Mouse (Mus musculus): Measurements from ENCODE around the gene Srsf10. TPM values are rescaled to one million over a fixed set of nuclear protein-coding genes. Genes with fewer than 3 reads are reported as not detected.

Srsf10 gene
- total and polyA plus RNA-seq, 2 experiments from 2014 or later: 61.0 to 147 TPM

DNA sequence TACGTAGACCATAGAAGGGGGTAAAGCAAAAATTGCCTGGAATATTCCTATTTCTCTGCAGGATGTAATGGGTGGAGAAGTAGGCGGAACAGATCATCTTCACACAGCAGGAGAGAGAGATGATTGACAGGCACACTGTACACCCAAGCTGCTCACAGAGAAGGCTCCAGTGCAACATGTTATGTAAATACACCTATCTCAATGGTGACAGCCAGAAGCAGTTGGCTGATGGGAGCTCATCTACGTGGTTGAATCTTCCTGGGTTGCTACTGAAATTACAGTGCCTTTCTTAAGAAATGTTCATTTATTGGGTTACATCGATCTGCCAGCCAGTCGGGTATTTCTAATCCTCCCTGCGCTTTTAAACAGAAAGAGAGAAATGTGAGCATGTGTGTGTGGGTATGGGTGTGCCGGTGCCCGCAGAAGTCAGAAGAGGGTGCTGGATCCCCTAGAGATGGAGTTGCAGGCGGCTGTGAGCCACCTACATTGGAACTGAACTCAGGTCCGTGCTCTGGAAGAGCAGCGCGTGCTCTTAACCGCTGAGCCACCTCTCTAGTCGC is 1.5 kb upstream of the Srsf10 start:
- no peak overlapping the region for H3K27ac ChIP-seq
- TF ChIP-seq CTCF (IDR thresholded peaks at IDR 0.05; ENCODE audit: low read depth): no peak
- no peak for ATAC-seq
- no peak overlapping the region for H3K4me2 ChIP-seq (ENCODE audit: low read depth, low read length)
- WGBS: 76% methylated on average over 14 of the region's 14 CpGs
- no peak overlapping the region for H3K4me3 ChIP-seq (ENCODE audit: low read length)
- H3K36me3 ChIP-seq (ENCODE audit: insufficient read depth, low read length): no peaks in the 10 kb centered on the region
- no peaks in the 10 kb centered on the region for H3K9me3 ChIP-seq (ENCODE audit: low read length)
- no peaks in the 10 kb centered on the region for H3K27me3 ChIP-seq (ENCODE audit: insufficient read depth, low read length)
- peaks cover 18% of the 10 kb centered on the region for H3K4me1 ChIP-seq (ENCODE audit: insufficient read depth, low read length)
- DNase-seq (ENCODE audit: low spot score): no peak
- no peak overlapping the region for H3K9ac ChIP-seq (replicated peaks; ENCODE audit: low read length)

DNA sequence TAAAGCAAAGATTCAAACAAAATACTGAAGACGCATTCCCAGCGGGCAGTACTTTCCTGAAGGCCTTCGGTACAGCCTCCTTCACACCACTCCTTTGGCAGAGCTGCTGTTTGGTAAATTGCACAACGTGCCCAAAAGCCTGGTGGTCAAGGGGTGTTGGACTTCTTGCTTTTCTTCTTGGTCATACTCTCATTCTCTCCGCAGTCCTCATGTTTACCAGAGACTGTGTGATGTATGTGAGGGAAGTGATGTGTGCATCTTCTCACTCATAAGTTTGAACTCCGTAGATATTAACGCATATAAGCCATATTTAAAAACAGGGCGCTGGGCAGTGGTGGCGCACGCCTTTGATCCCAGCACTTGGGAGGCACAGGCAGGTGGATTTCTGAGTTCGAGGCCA is 917 bp upstream of the Srsf10 start:
- Histone ChIP-seq H3K36me3 (ENCODE audit: insufficient read depth, low read length) (no peaks in the 10 kb centered on the region), H3K27me3 (ENCODE audit: insufficient read depth, low read length) (no peaks in the 10 kb centered on the region), H3K9me3 (ENCODE audit: low read length) (no peaks in the 10 kb centered on the region), H3K4me2 (ENCODE audit: low read depth, low read length) (peak overlapping the region; percentile 87), H3K4me3 (ENCODE audit: low read length) (peak overlapping the region; percentile 91; the same call in 1 of the 2 replicates), H3K27ac (peak overlapping the region; percentile 99), H3K4me1 (ENCODE audit: insufficient read depth, low read length) (peaks cover 18% of the 10 kb centered on the region), H3K9ac (replicated peaks; ENCODE audit: low read length) (peak overlapping the region; percentile 91; the same call in 1 of the 2 replicates)
- TF ChIP-seq CTCF (IDR thresholded peaks at IDR 0.05; ENCODE audit: low read depth): no peak
- ATAC-seq: no peak
- DNase-seq (ENCODE audit: low spot score): no peak
- WGBS: 68% methylated on average over 11 of the region's 11 CpGs

DNA sequence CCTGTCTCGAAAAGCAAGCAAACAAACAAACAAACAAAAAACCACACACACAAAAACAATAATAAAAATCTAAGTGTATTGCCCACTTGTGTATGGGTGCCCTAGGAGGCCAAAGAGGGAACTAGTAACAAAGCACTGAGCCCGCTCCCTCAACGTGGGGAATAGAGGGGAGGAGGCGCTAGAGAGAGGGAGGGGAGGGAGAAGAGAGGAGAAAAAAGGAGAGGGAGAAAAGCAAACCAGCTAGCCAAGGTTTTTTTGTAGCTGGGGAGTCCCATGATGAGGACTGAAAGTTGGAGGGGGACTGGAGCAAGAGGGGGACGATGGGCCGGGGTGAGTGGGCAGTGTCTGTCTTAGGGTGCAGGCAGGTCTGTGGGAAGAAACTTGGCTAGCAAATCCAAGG is 467 bp upstream of the Srsf10 start:
- H3K36me3 ChIP-seq (ENCODE audit: insufficient read depth, low read length): no peaks in the 10 kb centered on the region
- H3K9ac ChIP-seq (replicated peaks; ENCODE audit: low read length): peak overlapping the region; percentile 91
- H3K4me2 ChIP-seq (ENCODE audit: low read depth, low read length): peak overlapping the region; percentile 87
- peak; percentile 34 for TF ChIP-seq CTCF (IDR thresholded peaks at IDR 0.05; ENCODE audit: low read depth)
- H3K4me3 ChIP-seq (ENCODE audit: low read length): peak overlapping the region; percentile 91
- no peaks in the 10 kb centered on the region for H3K27me3 ChIP-seq (ENCODE audit: insufficient read depth, low read length)
- ATAC-seq (no peak), DNase-seq (ENCODE audit: low spot score) (peak; percentile 54)
- 7% methylated on average over 6 of the region's 6 CpGs for WGBS
- peak overlapping the region; percentile 99 for H3K27ac ChIP-seq
- peaks cover 16% of the 10 kb centered on the region for H3K4me1 ChIP-seq (ENCODE audit: insufficient read depth, low read length)
- H3K9me3 ChIP-seq (ENCODE audit: low read length): no peaks in the 10 kb centered on the region

- H3K9ac ChIP-seq (replicated peaks; ENCODE audit: low read length): peak overlapping the region; percentile 91
- peak; percentile 80 for ATAC-seq
- no peak for TF ChIP-seq CTCF (IDR thresholded peaks at IDR 0.05; ENCODE audit: low read depth)
- peak overlapping the region; percentile 91 for H3K4me3 ChIP-seq (ENCODE audit: low read length)
- H3K4me2 ChIP-seq (ENCODE audit: low read depth, low read length): peak overlapping the region; percentile 65
- H3K27ac ChIP-seq: peak overlapping the region; percentile 99
- peak; percentile 79 for DNase-seq (ENCODE audit: low spot score)
- under 1% methylated on average over 81 of the region's 91 CpGs for WGBS
- H3K9me3 ChIP-seq (ENCODE audit: low read length): no peaks in the 10 kb centered on the region
- peaks cover 12% of the 10 kb centered on the region; the same call in 1 of the 2 replicates for H3K4me1 ChIP-seq (ENCODE audit: insufficient read depth, low read length)
- H3K36me3 ChIP-seq (ENCODE audit: insufficient read depth, low read length): no peaks in the 10 kb centered on the region
- H3K27me3 ChIP-seq (ENCODE audit: insufficient read depth, low read length): no peaks in the 10 kb centered on the region
Measured at GRCm38 (mm10) chr4:135856223-135857091, 910 bp downstream of the Srsf10 start.

DNA sequence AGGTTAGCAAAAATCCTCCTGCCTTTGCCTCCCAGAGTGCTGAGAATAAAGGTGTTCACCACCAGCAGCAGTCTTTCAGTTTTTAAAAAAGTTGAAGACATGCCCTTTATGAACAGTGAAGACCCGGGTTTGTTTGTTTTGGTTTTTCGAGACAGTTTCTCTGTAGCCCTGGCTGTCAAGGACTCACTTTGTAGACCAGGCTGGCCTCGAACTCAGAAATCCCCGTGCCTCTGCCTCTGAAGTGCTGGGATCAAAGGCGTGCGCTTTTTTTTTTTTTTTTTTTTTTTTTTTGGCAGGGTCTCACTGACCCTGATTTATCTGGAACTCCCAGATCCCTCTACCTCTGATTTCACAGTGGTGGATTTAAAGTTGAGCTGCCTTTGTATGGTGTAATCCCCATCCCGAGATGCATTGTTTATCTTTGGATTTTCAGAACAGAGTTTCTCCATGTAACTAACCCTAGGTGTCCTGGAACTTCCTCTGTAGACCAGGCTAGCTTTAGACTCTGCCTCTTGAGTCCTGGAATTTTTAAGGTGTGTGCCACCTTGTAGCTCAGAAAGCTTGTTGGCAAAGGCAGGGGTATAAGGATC is 2.1 kb downstream of the Srsf10 start:
- Histone ChIP-seq H3K4me2 (ENCODE audit: low read depth, low read length) (peak overlapping the region; percentile 65), H3K27ac (no peak overlapping the region), H3K36me3 (ENCODE audit: insufficient read depth, low read length) (peaks cover 3% of the 10 kb centered on the region; the same call in 1 of the 2 replicates), H3K9ac (replicated peaks; ENCODE audit: low read length) (peak overlapping the region; percentile 91; the same call in 1 of the 2 replicates), H3K4me1 (ENCODE audit: insufficient read depth, low read length) (peaks cover 12% of the 10 kb centered on the region; the same call in 1 of the 2 replicates), H3K4me3 (ENCODE audit: low read length) (peak overlapping the region; percentile 91), H3K27me3 (ENCODE audit: insufficient read depth, low read length) (no peaks in the 10 kb centered on the region), H3K9me3 (ENCODE audit: low read length) (no peaks in the 10 kb centered on the region)
- ATAC-seq: no peak
- no peak for DNase-seq (ENCODE audit: low spot score)
- no peak for TF ChIP-seq CTCF (IDR thresholded peaks at IDR 0.05; ENCODE audit: low read depth)
- 11% methylated on average over 7 of the region's 7 CpGs for WGBS

DNA sequence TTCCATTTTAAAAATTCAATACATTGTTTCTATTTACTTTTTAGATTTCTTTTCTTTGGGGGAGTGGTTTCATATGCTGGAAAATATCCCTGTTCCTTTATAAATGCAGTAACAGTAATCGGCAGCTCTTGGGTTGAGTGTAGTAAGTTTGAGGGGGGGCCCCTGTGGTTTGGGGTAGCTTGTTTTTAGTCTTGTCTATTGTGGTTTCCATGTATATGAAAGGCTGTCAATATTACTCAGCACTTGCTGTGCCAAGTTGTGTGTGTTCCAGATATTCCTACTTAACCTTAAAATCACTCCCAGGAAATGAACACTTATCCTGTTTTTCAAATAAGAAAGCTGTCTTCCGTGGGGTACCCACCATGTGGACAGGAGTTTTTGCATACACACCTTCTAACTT is 13.4 kb downstream of the Srsf10 start:
- no peak for DNase-seq (ENCODE audit: low spot score)
- Histone ChIP-seq H3K27me3 (ENCODE audit: insufficient read depth, low read length) (no peaks in the 10 kb centered on the region), H3K9ac (replicated peaks; ENCODE audit: low read length) (no peak overlapping the region), H3K36me3 (ENCODE audit: insufficient read depth, low read length) (no peaks in the 10 kb centered on the region), H3K27ac (no peak overlapping the region), H3K4me3 (ENCODE audit: low read length) (no peak overlapping the region), H3K4me1 (ENCODE audit: insufficient read depth, low read length) (peaks cover 8% of the 10 kb centered on the region; the same call in 1 of the 2 replicates), H3K9me3 (ENCODE audit: low read length) (no peaks in the 10 kb centered on the region), H3K4me2 (ENCODE audit: low read depth, low read length) (no peak overlapping the region)
- WGBS: 52% methylated on average over 2 of the region's 2 CpGs
- no peak for ATAC-seq
- no peak for TF ChIP-seq CTCF (IDR thresholded peaks at IDR 0.05; ENCODE audit: low read depth)

All from hindbrain, postnatal 0 days (tissue).